Mouse (Mus musculus) lung, adult 2 months (tissue): ENCODE results near the gene Rheb.

ENCODE experiments used
- CTCF ChIP-seq: fragments of 200-500 bp; IDR thresholded peaks from 2 replicates; pipeline ENCODE4 v1.5.1; 2011; ENCODE audit warnings: mild to moderate bottlenecking, low read length, control low read depth; ENCODE audit not compliant: insufficient read depth
- POLR2A ChIP-seq: fragments of 200-500 bp; IDR thresholded peaks from 2 replicates; pipeline ENCODE4 v1.6.1; 2011; ENCODE audit warnings: low read depth, mild to moderate bottlenecking, control low read depth, low read length, borderline replicate concordance; ENCODE audit errors: extremely low read depth

GRCm38 (mm10) chr5:24776681-24777080 is 65.7 kb downstream of the Rheb start:
- TF ChIP-seq CTCF, result no peak
- TF ChIP-seq POLR2A, result no peak
